Mouse (Mus musculus): ENCODE results near the gene Chil1.

GRCm38 (mm10) chr1:134237438-134237837 is 55.5 kb downstream of the Chil1 start:
- TF ChIP-seq CTCF (IDR thresholded peaks at IDR 0.05; ENCODE audit: insufficient read depth, low read length): no peak
- TF ChIP-seq POLR2A (IDR thresholded peaks at IDR 0.05; ENCODE audit: borderline replicate concordance, extremely low read depth, low read depth, low read length): no peak
